Comparison of ENCODE assay signal across 9 mouse cellular contexts in genomic region chr14:55575302-55575701, GRCm38 (mm10). TPM values are rescaled to one million over a fixed set of nuclear protein-coding genes. Genes with fewer than 3 reads are reported as not detected.
DNase-seq lines count a peak whose midpoint lies in the region; ATAC-seq and TF ChIP-seq lines count a peak whose summit lies in the region.
"Had no signal": no experiment of that assay in that cellular context is flagged by ENCODE, and none has a peak within 500 bp of the region (broad histone marks: within the 10 kb centered on the region; RNA-seq: fewer than 3 reads in every experiment).

Gene Fitm1 (plus strand): TSS chr14:55575617.

- TF ChIP-seq EP300 in lung, postnatal 0 days (IDR thresholded peaks at IDR 0.05) = no peak

- no peaks in the 10 kb centered on the region for H3K9me3 ChIP-seq in lung, postnatal 0 days (ENCODE audit: low read length)
- no peaks in the 10 kb centered on the region for H3K9me3 ChIP-seq in heart, embryonic 11.5 days (replicated peaks; ENCODE audit: control insufficient read depth, low read length)
- H3K9me3 ChIP-seq in liver, embryonic 12.5 days (replicated peaks) = no peaks in the 10 kb centered on the region
- H3K9me3 ChIP-seq: megakaryocyte, embryonic 14.5 days had no signal

- peaks cover 3% of the 10 kb centered on the region; the same call in 1 of the 2 replicates for H3K4me1 ChIP-seq in lung, postnatal 0 days (ENCODE audit: insufficient read depth, low read depth, low read length)
- peaks cover 27% of the 10 kb centered on the region for H3K4me1 ChIP-seq in heart, embryonic 11.5 days (ENCODE audit: control insufficient read depth, insufficient read depth, low read length)
- peaks cover 59% of the 10 kb centered on the region for H3K4me1 ChIP-seq in liver, embryonic 12.5 days

- H3K4me2 ChIP-seq in lung, postnatal 0 days (replicated peaks; ENCODE audit: low read depth, low read length) = no peak within 1 kb of the TSS
- peak within 1 kb of the TSS; percentile 68 for H3K4me2 ChIP-seq in heart, embryonic 11.5 days
- 0 out of 2 replicates have a peak within 1 kb of the TSS, but pooled peaks have one; percentile 3 for H3K4me2 ChIP-seq in liver, embryonic 12.5 days

- no peaks in the 10 kb centered on the region for H3K27me3 ChIP-seq in lung, postnatal 0 days (replicated peaks; ENCODE audit: insufficient read depth, low read length)
- no peaks in the 10 kb centered on the region for H3K27me3 ChIP-seq in heart, embryonic 11.5 days (ENCODE audit: control insufficient read depth, insufficient read depth, low read length)
- H3K27me3 ChIP-seq in liver, embryonic 12.5 days (replicated peaks) = no peaks in the 10 kb centered on the region
- H3K27me3 ChIP-seq: megakaryocyte, embryonic 14.5 days had no signal

- no peak for DNase-seq in lung, postnatal 0 days (ENCODE audit: low spot score)
- DNase-seq in lung, postnatal 36 days = no peak
- peak; percentile 61 to 83 for DNase-seq in gastrocnemius, adult 8-10 months (ENCODE audit: low spot score in 2 of 2)
- no peak for DNase-seq in embryo, embryonic 10 days (ENCODE audit: low spot score)
- DNase-seq in kidney, adult 18-20 months = no peak

- ATAC-seq in lung, postnatal 0 days = no peak
- peak; percentile 62 for ATAC-seq in heart, embryonic 11.5 days (replicated peaks; ENCODE audit: insufficient number of reproducible peaks, low FRiP score, low TSS enrichment)
- ATAC-seq in liver, embryonic 12.5 days = no peak

- 64% methylated on average over 8 of the region's 8 CpGs for WGBS in lung, postnatal 0 days
- WGBS in heart, embryonic 11.5 days (ENCODE audit: insufficient replicate concordance) = 41% methylated on average over 8 of the region's 8 CpGs
- 65% methylated on average over 8 of the region's 8 CpGs for WGBS in liver, embryonic 12.5 days (ENCODE audit: insufficient replicate concordance)

- no peak for TF ChIP-seq CTCF in lung, postnatal 0 days (IDR thresholded peaks at IDR 0.05)

- H3K4me3 ChIP-seq in lung, postnatal 0 days (ENCODE audit: low read depth, low read length) = no peak within 1 kb of the TSS
- H3K4me3 ChIP-seq in heart, embryonic 11.5 days (ENCODE audit: low read depth, low read length) = peak within 1 kb of the TSS; percentile 39
- no peak within 1 kb of the TSS for H3K4me3 ChIP-seq in liver, embryonic 12.5 days
- H3K4me3 ChIP-seq: megakaryocyte, embryonic 14.5 days had no signal

- H3K9ac ChIP-seq in lung, postnatal 0 days (replicated peaks; ENCODE audit: low read depth) = no peak within 1 kb of the TSS; the same call in 1 of the 2 replicates
- peak within 1 kb of the TSS; percentile 81 for H3K9ac ChIP-seq in heart, embryonic 11.5 days (ENCODE audit: low read depth, low read length)
- H3K9ac ChIP-seq in liver, embryonic 12.5 days = no peak within 1 kb of the TSS; the same call in 1 of the 2 replicates

- H3K27ac ChIP-seq in lung, postnatal 0 days (ENCODE audit: low read length) = peak within 1 kb of the TSS; percentile 69
- H3K27ac ChIP-seq in heart, embryonic 11.5 days (ENCODE audit: low read depth, low read length) = peak within 1 kb of the TSS; percentile 98
- H3K27ac ChIP-seq in liver, embryonic 12.5 days = no peak within 1 kb of the TSS

- H3K36me3 ChIP-seq in lung, postnatal 0 days (ENCODE audit: insufficient read depth, low read length) = 0 out of 2 replicates have a peak, but pooled peaks cover 4% of the 10 kb centered on the region
- peaks cover 6% of the 10 kb centered on the region; the same call in 1 of the 2 replicates for H3K36me3 ChIP-seq in heart, embryonic 11.5 days (ENCODE audit: control insufficient read depth, insufficient read depth, low read length)
- peaks cover 16% of the 10 kb centered on the region for H3K36me3 ChIP-seq in liver, embryonic 12.5 days

RNA-seq across cellular contexts. Expression of gene Fitm1, which starts in this region (rescaled TPM):
- 1.3 and 1.5 TPM in 2 replicates for polyA plus RNA-seq in lung, postnatal 0 days (2015; fragmentation: Nextera tagmentation; extraction: Ambion mirVana)
- total RNA-seq in gastrocnemius, adult 8-10 months (2022) = 100 to 1,000 TPM; 275 to 317 (median 288) TPM
- polyA plus RNA-seq in heart, embryonic 11.5 days (2014; fragmentation: Nextera tagmentation; extraction: Ambion mirVana) = 107 and 108 TPM in 2 replicates
- 0.63 and 0.75 TPM in 2 replicates for polyA plus RNA-seq in liver, embryonic 12.5 days (2016; fragmentation: Nextera tagmentation; extraction: Ambion mirVana)
- total RNA-seq: neutrophil, adult 5-6 weeks had no signal

Comparison
In these comparisons a context has a peak if more than half of its experiments do, and no peak if none do; other contexts are left out.
1. RNA of gene Fitm1 (polyA plus RNA-seq): 107 to 108 TPM in heart, embryonic 11.5 days; 1.3 to 1.5 TPM in lung, postnatal 0 days and 0.63 to 0.75 TPM in liver, embryonic 12.5 days; every median in the first group is over 10 times any median in the second.
2. DNase-seq: peak in gastrocnemius, adult 8-10 months (2 of 2); none in lung, postnatal 0 days (single experiment), lung, postnatal 36 days (single experiment), embryo, embryonic 10 days (single experiment) and kidney, adult 18-20 months (single experiment).